Mouse (Mus musculus) MEL (cell line): Measurements from ENCODE around the gene Thsd4.

Experiments
- CHD2 ChIP-seq: IDR thresholded peaks from 2 replicates; pipeline ENCODE4 v1.6.1; 2011; ENCODE audit warnings: low read length, improper control_type of control experiment
- POLR2A ChIP-seq, 2 experiments: IDR thresholded peaks; 2 replicates each; pipeline ENCODE4 v1.6.1; 2011 to 2012; ENCODE audit warnings: low read length in 2 of 2, mild to moderate bottlenecking in 2 of 2, control low read depth in 1 of 2, improper control_type of control experiment in 1 of 2, low read depth in 1 of 2, moderate library complexity in 1 of 2; ENCODE audit not compliant: control insufficient read depth in 1 of 2, insufficient read depth in 1 of 2, poor library complexity in 1 of 2
- ZKSCAN1 ChIP-seq: IDR thresholded peaks from 2 replicates; pipeline ENCODE4 v1.6.1; 2012; ENCODE audit warnings: low read depth, mild to moderate bottlenecking, inconsistent platforms, low read length, improper control_type of control experiment, moderate library complexity

GRCm38 (mm10) chr9:59930248-59930647 is 591.6 kb downstream of the Thsd4 start:
- TF ChIP-seq POLR2A (IDR thresholded peaks at IDR 0.05; ENCODE audit: control insufficient read depth in 1 of 2, insufficient read depth in 1 of 2, low read depth in 1 of 2, low read length in 2 of 2, poor library complexity in 1 of 2) = no peak
- TF ChIP-seq CHD2 = no peak
- TF ChIP-seq ZKSCAN1 = no peak
